Mouse (Mus musculus) limb, embryonic 11.5 days (tissue): ENCODE measurements around the gene Sash1. TPM values are rescaled to one million over a fixed set of nuclear protein-coding genes. Genes with fewer than 3 reads are reported as not detected.
A peak's percentile ranks its signal among the peaks of the same experiment; 100 is the strongest.

Experiments
- ATAC-seq: fragments of 200-750 bp; cut with Nextera tagmentation; 2 replicates; pipeline ENCODE4 v1.8.0; 2017; ENCODE audit warnings: low read depth; ENCODE audit not compliant: insufficient number of reproducible peaks, low FRiP score, low TSS enrichment
- DNase-seq: peaks from one replicate; pipeline ENCODE4 v3.0.0-alpha.2; 2015; ENCODE audit warnings: low spot score
- H3K27ac ChIP-seq: fragments of 300-500 bp; sonication (generic); replicated peaks from 2 replicates; pipeline ENCODE4 v1.5.1; 2014; ENCODE audit warnings: low read depth, mild to moderate bottlenecking, low read length
- H3K27me3 ChIP-seq: fragments of 300-500 bp; sonication (generic); 2 replicates; pipeline ENCODE4 v1.6.1; 2014; ENCODE audit warnings: mild to moderate bottlenecking, low read length, mixed read lengths; ENCODE audit not compliant: control insufficient read depth, insufficient read depth
- H3K36me3 ChIP-seq: fragments of 300-500 bp; sonication (generic); 2 replicates; pipeline ENCODE4 v1.6.1; 2014; ENCODE audit warnings: mild to moderate bottlenecking, low read length, moderate library complexity, mixed read lengths; ENCODE audit not compliant: control insufficient read depth, insufficient read depth
- H3K4me1 ChIP-seq: fragments of 300-500 bp; sonication (generic); 2 replicates; pipeline ENCODE4 v1.6.1; 2014; ENCODE audit warnings: low read length, mixed read lengths; ENCODE audit not compliant: control insufficient read depth, insufficient read depth
- H3K4me2 ChIP-seq: fragments of 300-500 bp; sonication (generic); 2 replicates; pipeline ENCODE4 v1.6.1; 2014; ENCODE audit warnings: low read depth, mild to moderate bottlenecking, moderate library complexity; ENCODE audit not compliant: severe bottlenecking
- H3K4me3 ChIP-seq: fragments of 300-500 bp; sonication (generic); 2 replicates; pipeline ENCODE4 v1.5.1; 2014; ENCODE audit warnings: low read depth, low read length
- H3K9ac ChIP-seq: fragments of 300-500 bp; sonication (generic); 2 replicates; pipeline ENCODE4 v1.6.1; 2014; ENCODE audit warnings: mild to moderate bottlenecking, low read length
- H3K9me3 ChIP-seq: fragments of 300-500 bp; sonication (generic); 2 replicates; pipeline ENCODE4 v1.6.1; 2016; ENCODE audit warnings: low read length; ENCODE audit not compliant: control insufficient read depth
- WGBS: fragments of 180-500 bp; shearing (Covaris S2); extraction: QIAGEN DNeasy Blood & Tissue Kit; methylation state at CpG from one replicate; pipeline ENCODE4 v1.1.7; 2014; 5-methylcytosine and 5-hydroxymethylcytosine counted together
- polyA plus RNA-seq: library from polyadenylated mRNA; unstranded; fragments of >200 nt; fragmentation: Nextera tagmentation; extraction: Ambion mirVana; gene quantifications from 2 replicates; pipeline ENCODE4 v1.2.1, GENCODE M21; 2014

Gene Sash1
- polyA plus RNA-seq, 1 experiment from 2014 or later, result 5.2 TPM

- no peaks in the 10 kb centered on the region for H3K9me3 ChIP-seq
- WGBS, result 84% methylated on average over 21 of the region's 21 CpGs
- ATAC-seq (no peak), DNase-seq (no peak)
- no peak overlapping the region for H3K9ac ChIP-seq
- no peak overlapping the region for H3K4me3 ChIP-seq
- H3K4me2 ChIP-seq, result no peak overlapping the region
- H3K36me3 ChIP-seq, result peaks cover 6% of the 10 kb centered on the region; the same call in 1 of the 2 replicates
- H3K27me3 ChIP-seq, result no peaks in the 10 kb centered on the region
- no peak overlapping the region for H3K27ac ChIP-seq
- H3K4me1 ChIP-seq, result no peaks in the 10 kb centered on the region
These were observed 138.2 kb downstream of the Sash1 start for GRCm38 (mm10) chr10:8747450-8748212.

DNA sequence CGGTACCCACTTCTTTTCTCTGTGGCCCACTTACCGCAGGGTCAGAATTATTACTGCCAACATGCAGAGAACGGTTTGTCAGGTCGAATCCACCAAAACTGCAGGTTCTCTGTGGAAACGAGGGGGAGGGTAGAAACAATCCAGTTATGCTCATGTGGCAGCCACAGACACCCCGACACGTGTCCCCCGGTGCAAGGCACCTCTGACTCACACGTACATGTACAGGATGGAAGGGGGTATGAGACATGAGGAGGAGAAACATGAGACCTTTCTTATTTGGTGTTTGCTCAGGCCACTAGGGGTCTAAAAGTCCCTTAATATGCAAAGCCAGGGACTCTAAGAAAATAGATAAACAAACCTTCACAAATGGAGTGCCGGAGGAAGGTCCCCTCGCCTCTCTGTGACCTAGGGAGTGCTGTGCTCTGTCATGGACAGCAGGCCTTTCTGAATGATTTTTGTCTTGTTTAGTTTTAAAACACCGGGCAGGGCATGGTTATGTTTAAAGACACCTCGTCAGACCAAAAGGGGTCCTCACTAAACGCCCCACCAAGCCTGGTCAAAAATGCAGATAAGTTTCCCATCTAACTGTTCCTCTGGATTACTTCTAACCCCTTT lies 139.7 kb downstream of the Sash1 start:
- H3K9me3 ChIP-seq, result no peaks in the 10 kb centered on the region
- no peak overlapping the region for H3K4me2 ChIP-seq
- no peaks in the 10 kb centered on the region for H3K4me1 ChIP-seq
- H3K27ac ChIP-seq, result no peak overlapping the region
- DNase-seq (no peak), ATAC-seq (no peak)
- no peaks in the 10 kb centered on the region for H3K27me3 ChIP-seq
- H3K9ac ChIP-seq, result no peak overlapping the region
- H3K36me3 ChIP-seq, result peaks cover 6% of the 10 kb centered on the region; the same call in 1 of the 2 replicates
- WGBS, result 82% methylated on average over 14 of the region's 14 CpGs
- no peak overlapping the region for H3K4me3 ChIP-seq

DNA sequence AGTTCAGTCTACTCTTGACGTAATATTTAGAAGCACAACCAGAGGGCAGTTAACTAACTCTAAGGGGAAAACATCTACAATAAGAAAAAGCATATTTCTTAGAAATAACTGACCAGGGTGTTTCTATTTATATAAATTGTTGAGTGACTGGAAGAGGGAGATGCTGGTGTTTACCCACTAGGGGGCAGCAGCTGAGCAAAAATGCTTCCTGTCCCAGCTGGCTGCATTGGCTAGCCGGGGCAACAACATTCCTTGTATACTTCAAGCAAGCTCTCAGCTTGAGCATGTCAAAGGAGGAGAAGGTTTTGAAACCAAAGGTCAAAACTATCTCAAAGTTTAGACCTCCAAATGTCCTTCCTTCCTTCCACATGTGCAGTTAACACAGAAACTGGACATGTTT lies 143.0 kb downstream of the Sash1 start:
- Histone ChIP-seq H3K27me3 (no peaks in the 10 kb centered on the region), H3K27ac (no peak overlapping the region), H3K4me1 (no peaks in the 10 kb centered on the region), H3K4me2 (no peak overlapping the region), H3K4me3 (no peak overlapping the region), H3K9me3 (no peaks in the 10 kb centered on the region), H3K36me3 (peaks cover 7% of the 10 kb centered on the region; the same call in 1 of the 2 replicates), H3K9ac (no peak overlapping the region)
- no peak for ATAC-seq
- peak; percentile 84 for DNase-seq
- 47% methylated on average over 2 of the region's 2 CpGs for WGBS

GRCm38 (mm10) chr10:8741505-8741904 lies 144.4 kb downstream of the Sash1 start:
- Histone ChIP-seq H3K9ac (no peak overlapping the region), H3K4me3 (no peak overlapping the region), H3K36me3 (peaks cover 7% of the 10 kb centered on the region; the same call in 1 of the 2 replicates), H3K4me1 (no peaks in the 10 kb centered on the region), H3K4me2 (no peak overlapping the region), H3K27ac (no peak overlapping the region), H3K9me3 (no peaks in the 10 kb centered on the region), H3K27me3 (no peaks in the 10 kb centered on the region)
- no peak for DNase-seq
- no peak for ATAC-seq
- 87% methylated on average over 9 of the region's 9 CpGs for WGBS

GRCm38 (mm10) chr10:8740797-8741196 lies 145.1 kb downstream of the Sash1 start:
- no peaks in the 10 kb centered on the region for H3K4me1 ChIP-seq
- no peaks in the 10 kb centered on the region for H3K27me3 ChIP-seq
- no peak overlapping the region for H3K4me3 ChIP-seq
- no peak overlapping the region for H3K27ac ChIP-seq
- H3K4me2 ChIP-seq, result no peak overlapping the region
- DNase-seq (no peak), ATAC-seq (no peak)
- peaks cover 7% of the 10 kb centered on the region; the same call in 1 of the 2 replicates for H3K36me3 ChIP-seq
- H3K9me3 ChIP-seq, result no peaks in the 10 kb centered on the region
- H3K9ac ChIP-seq, result no peak overlapping the region
- 90% methylated on average over 5 of the region's 5 CpGs for WGBS

DNA sequence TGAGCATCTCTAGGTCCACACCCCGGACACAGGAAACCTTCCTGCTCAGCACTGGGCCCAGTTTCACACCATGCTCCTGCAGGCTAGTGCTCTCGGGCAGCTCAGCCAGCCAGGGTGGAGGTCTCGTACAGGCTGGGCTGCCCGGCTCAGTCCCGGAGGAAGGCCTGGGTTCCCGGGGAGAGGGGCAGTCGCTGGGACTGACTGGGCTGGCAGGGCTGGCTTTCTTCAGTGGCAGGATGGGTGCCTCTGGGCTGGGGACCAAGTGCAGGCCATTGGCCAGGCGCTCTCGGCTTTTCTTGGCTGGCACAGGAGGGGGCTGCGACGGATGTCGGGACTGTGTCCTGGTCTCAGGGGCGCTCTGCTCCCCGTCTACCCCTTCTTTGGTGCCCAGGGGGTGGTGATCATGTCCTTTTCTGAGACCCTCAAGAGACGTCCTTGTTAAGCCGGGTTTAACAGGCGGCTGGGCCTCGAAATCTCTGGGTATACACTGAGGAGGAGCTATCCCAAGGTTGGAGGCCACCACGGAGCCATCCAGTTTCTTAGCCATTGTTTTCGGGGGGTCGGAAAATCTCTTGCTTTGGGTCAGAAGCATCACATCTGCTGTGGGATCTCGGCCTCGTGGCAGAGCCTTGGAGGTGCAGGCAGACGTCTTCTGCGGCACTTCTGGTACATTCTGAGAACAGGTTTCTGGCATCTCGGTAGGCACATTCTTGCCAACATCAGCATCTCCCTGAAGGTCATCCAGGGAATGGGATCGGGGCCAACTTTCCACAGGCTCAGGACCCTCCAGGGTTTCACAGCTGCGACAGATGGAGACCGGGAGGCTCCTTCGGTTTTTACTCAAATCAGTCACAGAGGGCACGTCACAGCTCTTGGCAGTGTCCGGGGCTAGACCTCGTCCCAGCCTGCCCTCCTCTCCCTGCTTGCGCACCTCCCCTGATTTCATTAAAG lies 156.2 kb downstream of the Sash1 start:
- no peak for ATAC-seq
- no peaks in the 10 kb centered on the region for H3K4me1 ChIP-seq
- H3K9me3 ChIP-seq, result no peaks in the 10 kb centered on the region
- DNase-seq, result no peak
- peaks cover 16% of the 10 kb centered on the region; the same call in 1 of the 2 replicates for H3K36me3 ChIP-seq
- no peak overlapping the region for H3K4me2 ChIP-seq
- no peaks in the 10 kb centered on the region for H3K27me3 ChIP-seq
- no peak overlapping the region for H3K27ac ChIP-seq
- H3K4me3 ChIP-seq, result no peak overlapping the region
- 95% methylated on average over 34 of the region's 34 CpGs for WGBS
- no peak overlapping the region for H3K9ac ChIP-seq

GRCm38 (mm10) chr10:8719345-8719744 lies 166.5 kb downstream of the Sash1 start:
- Histone ChIP-seq H3K27me3 (no peaks in the 10 kb centered on the region), H3K4me1 (no peaks in the 10 kb centered on the region), H3K4me3 (no peak overlapping the region), H3K27ac (no peak overlapping the region), H3K9ac (no peak overlapping the region), H3K9me3 (no peaks in the 10 kb centered on the region), H3K4me2 (no peak overlapping the region), H3K36me3 (no peaks in the 10 kb centered on the region)
- no peak for DNase-seq
- ATAC-seq, result no peak
- WGBS, result 71% methylated on average over 13 of the region's 13 CpGs

- no peaks in the 10 kb centered on the region for H3K9me3 ChIP-seq
- no peak for DNase-seq
- H3K27ac ChIP-seq, result no peak overlapping the region
- no peaks in the 10 kb centered on the region for H3K4me1 ChIP-seq
- 83% methylated on average over 7 of the region's 7 CpGs for WGBS
- ATAC-seq, result no peak
- no peak overlapping the region for H3K4me3 ChIP-seq
- no peaks in the 10 kb centered on the region for H3K27me3 ChIP-seq
- no peak overlapping the region for H3K4me2 ChIP-seq
- H3K36me3 ChIP-seq, result no peaks in the 10 kb centered on the region
- no peak overlapping the region for H3K9ac ChIP-seq
These were observed 167.0 kb downstream of the Sash1 start for GRCm38 (mm10) chr10:8718831-8719230.
